Mouse (Mus musculus): ENCODE data around the gene Slco2a1.

Slco2a1 gene

GRCm38 (mm10) chr9:103117951-103118350, 129.4 kb downstream of the Slco2a1 start:
- DNase-seq (ENCODE audit: low read depth, low spot score) = no peak

DNA sequence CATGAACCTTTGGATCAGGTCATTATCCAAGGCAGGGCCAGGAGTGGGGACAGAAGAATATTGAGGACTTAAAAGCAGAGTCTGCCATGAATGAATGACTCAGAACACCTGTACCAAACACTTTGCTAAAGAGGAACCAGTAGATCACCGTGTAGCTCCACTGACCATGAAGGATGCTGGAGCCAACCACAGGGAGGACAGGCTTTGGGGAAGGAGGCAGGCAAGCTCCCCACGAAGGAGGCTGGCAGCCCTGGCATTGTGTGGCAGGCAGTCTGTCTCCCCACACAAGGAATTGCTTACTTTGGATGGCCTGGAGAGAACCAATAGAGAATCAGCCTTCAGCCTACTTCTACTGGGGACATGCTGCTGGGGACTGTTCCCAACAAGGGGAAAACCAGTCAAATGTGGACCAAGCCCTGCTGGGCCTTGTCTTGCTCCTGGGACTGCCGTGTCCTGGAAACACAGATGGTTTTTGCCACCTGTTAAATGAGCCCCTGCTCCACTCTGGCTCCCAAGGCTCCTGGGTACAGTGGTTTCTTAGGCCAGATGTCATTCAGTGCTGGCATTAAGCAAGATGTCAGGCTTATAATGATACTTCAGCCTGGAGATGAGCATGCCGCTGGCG, 130.3 kb downstream of the Slco2a1 start:
- no peak for DNase-seq (ENCODE audit: low read depth, low spot score)

DNA sequence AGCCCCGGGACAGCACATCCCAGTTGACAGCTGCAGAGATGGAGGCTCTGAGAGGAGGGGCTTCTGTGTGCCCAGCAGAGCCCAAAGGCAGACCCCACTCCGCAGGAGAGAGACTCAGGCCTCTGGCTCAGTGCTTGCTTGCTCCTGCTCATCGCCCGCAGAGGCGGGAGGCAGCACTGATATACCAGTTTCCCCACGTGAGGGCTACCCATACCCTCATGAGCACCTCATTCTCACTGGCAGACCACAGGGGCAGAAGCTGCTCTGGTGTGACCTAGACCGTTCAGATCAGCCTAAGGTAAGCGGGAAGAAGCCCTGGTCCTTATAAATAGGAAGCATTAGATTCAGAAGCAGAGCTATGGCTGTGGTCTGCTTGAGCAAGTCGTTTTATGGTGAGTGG, 131.3 kb downstream of the Slco2a1 start:
- no peak for DNase-seq (ENCODE audit: low read depth, low spot score)

DNA sequence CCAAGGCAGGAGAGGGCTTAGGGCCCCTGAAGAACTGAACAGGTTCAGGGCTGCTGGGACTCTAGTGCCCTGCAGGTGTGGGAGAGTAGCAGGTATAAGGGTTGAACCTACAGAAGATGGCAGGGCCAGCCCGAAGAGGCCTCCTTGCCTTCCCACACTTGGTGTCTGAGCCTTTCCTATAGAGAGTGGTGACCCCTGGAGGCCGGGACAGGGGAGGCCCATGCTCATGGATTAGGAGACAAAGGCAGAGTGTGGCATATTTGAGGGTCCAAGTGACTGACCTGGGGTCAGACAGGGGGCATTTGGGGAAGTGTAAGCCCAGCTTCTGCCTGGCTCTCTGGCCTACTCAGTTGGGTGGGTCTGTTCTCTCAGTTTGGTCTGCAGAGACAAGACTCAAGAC, 131.7 kb downstream of the Slco2a1 start:
- no peak for DNase-seq (ENCODE audit: low read depth, low spot score)

DNA sequence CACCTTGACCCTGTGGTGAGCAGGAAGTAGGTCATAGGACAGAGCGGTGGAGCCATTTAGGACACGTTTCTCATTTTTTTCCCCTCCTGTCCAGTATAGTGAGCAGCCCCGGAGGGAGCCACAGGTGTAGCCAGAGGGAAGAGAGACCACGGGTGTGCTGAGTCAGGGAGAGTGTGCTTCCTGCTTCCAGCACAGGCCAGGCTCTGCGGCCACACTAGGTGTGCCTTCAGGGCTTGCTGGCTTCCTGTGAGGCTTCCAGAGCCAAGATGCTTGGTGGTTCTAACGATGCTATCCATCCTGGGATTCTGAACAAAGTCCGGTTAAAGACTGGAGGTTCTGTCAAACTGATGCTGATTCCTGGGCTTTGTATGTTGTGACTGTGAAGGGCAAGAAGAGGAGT, 133.0 kb downstream of the Slco2a1 start:
- DNase-seq (ENCODE audit: low read depth, low spot score) = no peak

GRCm38 (mm10) chr9:103124746-103125145, 136.2 kb downstream of the Slco2a1 start:
- no peak for DNase-seq (ENCODE audit: low read depth, low spot score)

DNA sequence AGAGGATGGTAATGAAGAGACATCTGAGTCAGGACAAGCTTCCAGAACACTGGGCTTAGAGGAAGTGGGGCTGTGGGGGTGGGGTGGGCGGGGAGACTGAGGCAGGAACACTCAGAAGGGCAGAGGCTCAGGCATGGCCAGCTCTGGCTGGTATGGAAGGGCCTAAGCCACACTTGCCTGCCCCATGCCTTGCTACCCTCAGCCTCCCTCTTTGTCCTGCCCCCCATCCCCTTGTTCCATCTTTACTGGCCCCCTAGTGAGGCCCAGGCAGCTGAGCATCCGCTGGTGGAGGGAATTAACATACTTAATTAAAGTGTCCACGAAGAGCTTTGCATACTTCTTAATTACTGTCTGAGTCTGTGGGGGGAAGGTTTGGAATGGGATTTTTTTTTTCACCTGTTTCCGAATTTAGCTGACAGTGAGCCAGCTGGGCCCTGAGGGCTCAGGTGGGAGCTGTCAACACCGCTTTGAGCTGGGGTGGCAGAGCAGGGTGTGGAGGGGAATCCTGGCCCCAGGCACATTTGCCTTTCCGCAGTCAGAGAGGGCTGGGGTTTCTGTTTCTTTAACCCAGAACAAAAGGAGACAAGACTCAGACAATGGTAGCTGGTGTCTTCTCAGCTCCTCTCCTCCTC, 145.1 kb downstream of the Slco2a1 start:
- no peak for DNase-seq (ENCODE audit: low read depth, low spot score)

DNA sequence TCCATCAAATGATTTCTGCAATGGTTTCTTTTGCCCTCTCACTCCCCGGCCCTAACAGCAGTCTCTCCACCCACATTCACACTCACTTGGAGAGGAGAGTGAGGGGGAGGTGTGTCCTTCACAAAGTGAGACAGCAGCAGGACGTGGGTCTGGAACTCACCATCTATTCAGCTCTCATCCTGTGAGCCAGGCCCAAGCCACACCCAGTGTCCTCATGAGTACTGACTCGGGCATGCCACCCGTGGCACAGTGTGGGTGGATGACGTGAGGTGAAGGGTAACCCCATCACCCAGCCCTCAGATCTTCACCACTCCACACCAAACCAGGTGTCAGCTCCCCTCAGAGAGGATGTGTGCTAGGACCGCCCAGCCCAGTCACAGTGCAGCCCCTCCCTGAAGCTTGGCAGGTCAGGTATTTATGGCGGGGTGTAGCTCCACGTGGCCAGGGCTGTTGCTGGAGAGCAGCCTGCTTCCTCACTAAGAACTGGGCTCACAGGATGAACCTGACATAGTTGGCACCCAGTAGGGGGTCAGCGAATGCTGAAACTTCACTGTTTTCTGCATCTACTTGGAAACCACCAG, 146.0 kb downstream of the Slco2a1 start:
- no peak for DNase-seq (ENCODE audit: low read depth, low spot score)

- DNase-seq (ENCODE audit: low read depth, low spot score) = peak; percentile 9
Measured at GRCm38 (mm10) chr9:103139481-103139880, 151.0 kb downstream of the Slco2a1 start.

GRCm38 (mm10) chr9:103140384-103140783, 151.9 kb downstream of the Slco2a1 start:
- no peak for DNase-seq (ENCODE audit: low read depth, low spot score)

DNA sequence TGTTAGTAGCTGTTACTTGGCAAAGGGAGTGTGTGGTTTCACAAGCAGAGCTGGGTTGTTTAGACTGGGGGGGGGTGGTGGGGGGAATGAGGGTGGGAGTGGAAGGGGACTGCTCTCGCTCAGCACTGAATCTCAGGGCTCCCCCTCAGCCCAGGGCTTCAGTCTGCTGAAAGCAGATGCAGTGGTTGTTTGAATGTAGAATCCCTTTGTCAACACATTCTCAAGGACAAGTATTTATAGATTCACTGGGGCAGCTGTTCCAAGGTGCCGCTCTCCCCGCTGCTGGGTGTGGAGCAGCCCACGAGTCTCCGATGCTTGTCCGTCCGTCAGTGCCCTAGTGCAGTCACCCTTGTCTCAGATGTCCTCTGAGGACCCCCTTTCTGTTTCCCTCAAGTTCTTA, 152.8 kb downstream of the Slco2a1 start:
- DNase-seq (ENCODE audit: low read depth, low spot score) = no peak

DNA sequence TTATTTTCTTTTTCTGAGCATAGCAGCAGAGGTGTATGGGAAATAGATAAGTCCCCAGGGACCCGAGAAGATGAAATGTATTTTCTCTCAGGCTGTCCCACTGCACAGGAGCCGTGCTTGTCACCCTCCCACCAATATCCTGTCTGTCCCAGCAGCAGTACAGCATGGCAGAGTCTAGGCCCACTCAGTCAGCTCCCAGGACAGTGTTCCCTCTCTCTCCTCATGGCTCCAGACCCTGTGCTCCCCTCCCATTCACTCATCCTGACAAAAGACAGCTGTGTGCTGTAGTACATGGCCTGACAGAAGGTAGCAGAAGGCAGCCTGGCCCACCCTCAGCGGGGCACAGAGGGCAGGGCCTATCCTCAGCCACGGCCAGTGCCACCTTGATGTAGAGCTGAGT, 155.4 kb downstream of the Slco2a1 start:
- DNase-seq (ENCODE audit: low read depth, low spot score) = no peak

- DNase-seq (ENCODE audit: low read depth, low spot score) = no peak
Measured at GRCm38 (mm10) chr9:103145351-103145750, 156.8 kb downstream of the Slco2a1 start.

Measured in skeletal muscle tissue, adult 2 months (tissue).